Mouse (Mus musculus) midbrain, embryonic 10.5 days (tissue): ENCODE data around the gene Syt2. TPM values are rescaled to one million over a fixed set of nuclear protein-coding genes. Genes with fewer than 3 reads are reported as not detected.

Source experiments
- DNase-seq: peaks from one replicate; pipeline ENCODE4 v3.0.0-alpha.2; 2017; ENCODE audit warnings: low spot score
- H3K27ac ChIP-seq: fragments of 300-500 bp; sonication (generic); replicated peaks from 2 replicates; pipeline ENCODE4 v1.5.1; 2016; ENCODE audit warnings: mild to moderate bottlenecking
- H3K27me3 ChIP-seq: fragments of 300-500 bp; sonication (generic); 2 replicates; pipeline ENCODE4 v1.6.1; 2016; ENCODE audit warnings: low read depth, mild to moderate bottlenecking; ENCODE audit not compliant: poor library complexity, severe bottlenecking
- H3K36me3 ChIP-seq: fragments of 300-500 bp; sonication (generic); 2 replicates; pipeline ENCODE4 v1.6.1; 2016; ENCODE audit warnings: mild to moderate bottlenecking, moderate library complexity
- H3K4me1 ChIP-seq: fragments of 300-500 bp; sonication (generic); 2 replicates; pipeline ENCODE4 v1.6.1; 2016
- H3K4me3 ChIP-seq: fragments of 300-500 bp; sonication (generic); 2 replicates; pipeline ENCODE4 v1.5.1; 2016; ENCODE audit warnings: mild to moderate bottlenecking, moderate library complexity
- H3K9me3 ChIP-seq: fragments of 300-500 bp; sonication (generic); replicated peaks from 2 replicates; pipeline ENCODE4 v1.6.1; 2016; ENCODE audit warnings: mild to moderate bottlenecking
- WGBS: fragments of 180-500 bp; shearing (Covaris S2); methylation state at CpG from one replicate; pipeline ENCODE4 v1.1.7; 2016; 5-methylcytosine and 5-hydroxymethylcytosine counted together
- polyA plus RNA-seq: library from polyadenylated mRNA; unstranded; fragments of >200 nt; fragmentation: Nextera tagmentation; extraction: Ambion mirVana; gene quantifications from 2 replicates; pipeline ENCODE4 v1.2.1, GENCODE M21; 2016

The Syt2 gene
- polyA plus RNA-seq, 1 experiment from 2014 or later: 2.7 TPM

- Histone ChIP-seq H3K4me3 (peak overlapping the region; percentile 71), H3K9me3 (no peaks in the 10 kb centered on the region), H3K36me3 (peaks cover 4% of the 10 kb centered on the region; the same call in 1 of the 2 replicates), H3K27ac (peak overlapping the region; percentile 93), H3K27me3 (peaks cover 91% of the 10 kb centered on the region), H3K4me1 (peaks cover 82% of the 10 kb centered on the region)
- 41% methylated on average over 7 of the region's 7 CpGs for WGBS
- peak; percentile 43 for DNase-seq
These were observed 64.6 kb downstream of the Syt2 start for GRCm38 (mm10) chr1:134711061-134711460.

DNA sequence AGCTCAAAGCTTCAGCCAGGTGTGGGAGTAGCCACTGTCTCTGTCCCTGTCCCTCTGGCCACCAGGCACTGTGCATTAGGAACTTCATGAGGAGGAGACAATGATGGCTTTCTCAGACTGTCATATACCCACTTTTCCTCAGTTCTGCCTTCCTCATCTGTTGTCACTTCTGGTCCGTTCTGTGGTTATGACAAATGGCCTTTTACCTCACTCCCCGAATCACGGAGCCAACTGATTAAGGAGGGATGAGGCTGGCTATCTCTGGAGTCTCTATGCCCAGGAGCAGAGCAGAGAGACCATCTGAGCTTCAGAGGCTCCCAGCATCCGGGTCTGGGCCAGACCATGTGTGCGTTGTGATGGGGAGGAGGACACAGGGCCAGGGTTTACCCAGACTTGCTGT, 65.2 kb downstream of the Syt2 start:
- 83% methylated on average over 5 of the region's 5 CpGs for WGBS
- Histone ChIP-seq H3K27ac (peak overlapping the region; percentile 93), H3K4me1 (peaks cover 81% of the 10 kb centered on the region), H3K9me3 (no peaks in the 10 kb centered on the region), H3K4me3 (peak overlapping the region; percentile 71), H3K36me3 (peaks cover 4% of the 10 kb centered on the region; the same call in 1 of the 2 replicates), H3K27me3 (peaks cover 91% of the 10 kb centered on the region)
- no peak for DNase-seq

- no peaks in the 10 kb centered on the region for H3K9me3 ChIP-seq
- 69% methylated on average over 9 of the region's 9 CpGs for WGBS
- no peak overlapping the region for H3K4me3 ChIP-seq
- peaks cover 76% of the 10 kb centered on the region for H3K4me1 ChIP-seq
- no peak for DNase-seq
- peak overlapping the region; percentile 81 for H3K27ac ChIP-seq
- peaks cover 4% of the 10 kb centered on the region; the same call in 1 of the 2 replicates for H3K36me3 ChIP-seq
- peaks cover 83% of the 10 kb centered on the region for H3K27me3 ChIP-seq
These were observed 66.4 kb downstream of the Syt2 start for GRCm38 (mm10) chr1:134712781-134713299.

- DNase-seq: peak; percentile 84
- peaks cover 4% of the 10 kb centered on the region; the same call in 1 of the 2 replicates for H3K36me3 ChIP-seq
- peak overlapping the region; percentile 20; the same call in 1 of the 2 replicates for H3K4me3 ChIP-seq
- H3K27ac ChIP-seq: peak overlapping the region; percentile 81
- WGBS: 3% methylated on average over 11 of the region's 11 CpGs
- peaks cover 83% of the 10 kb centered on the region for H3K27me3 ChIP-seq
- no peaks in the 10 kb centered on the region for H3K9me3 ChIP-seq
- peaks cover 73% of the 10 kb centered on the region for H3K4me1 ChIP-seq
These were observed 67.0 kb downstream of the Syt2 start for GRCm38 (mm10) chr1:134713421-134713969.

GRCm38 (mm10) chr1:134714166-134714565, 67.7 kb downstream of the Syt2 start:
- H3K27me3 ChIP-seq: peaks cover 83% of the 10 kb centered on the region
- DNase-seq: peak; percentile 44
- peaks cover 73% of the 10 kb centered on the region for H3K4me1 ChIP-seq
- 48% methylated on average over 8 of the region's 8 CpGs for WGBS
- peak overlapping the region; percentile 81 for H3K27ac ChIP-seq
- H3K4me3 ChIP-seq: peak overlapping the region; percentile 20; the same call in 1 of the 2 replicates
- H3K36me3 ChIP-seq: peaks cover 4% of the 10 kb centered on the region; the same call in 1 of the 2 replicates
- no peaks in the 10 kb centered on the region for H3K9me3 ChIP-seq

DNA sequence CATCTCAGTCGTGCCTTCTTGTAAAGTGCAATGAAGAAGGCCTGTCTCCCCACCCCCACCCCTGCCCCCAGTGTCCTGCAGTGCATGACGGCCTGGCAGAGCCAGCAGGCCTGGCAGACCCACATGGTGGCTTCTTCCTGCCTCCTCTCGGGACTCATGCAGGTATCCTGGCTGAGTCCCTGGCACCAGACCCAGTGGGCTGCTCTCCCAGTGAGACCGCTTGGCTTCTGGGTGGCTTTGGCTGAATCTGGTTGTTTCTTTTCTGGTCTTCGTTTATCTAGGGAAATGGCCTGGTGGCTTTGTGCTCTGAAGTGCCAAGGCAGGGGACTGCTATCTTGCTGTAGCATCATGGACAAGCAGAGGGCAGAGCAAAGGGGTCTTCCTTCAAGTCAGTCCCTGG, 68.6 kb downstream of the Syt2 start:
- no peak for DNase-seq
- 73% methylated on average over 5 of the region's 5 CpGs for WGBS

GRCm38 (mm10) chr1:134719718-134720304, 73.3 kb downstream of the Syt2 start:
- no peak overlapping the region for H3K4me3 ChIP-seq
- peak overlapping the region; percentile 15; the same call in 1 of the 2 replicates for H3K27ac ChIP-seq
- H3K27me3 ChIP-seq: peaks cover 36% of the 10 kb centered on the region
- no peak for DNase-seq
- no peaks in the 10 kb centered on the region for H3K9me3 ChIP-seq
- H3K4me1 ChIP-seq: peaks cover 29% of the 10 kb centered on the region
- 52% methylated on average over 12 of the region's 12 CpGs for WGBS
- peaks cover 4% of the 10 kb centered on the region; the same call in 1 of the 2 replicates for H3K36me3 ChIP-seq

More for the DNA sequence above, 68.6 kb downstream of the Syt2 start:
- Histone ChIP-seq H3K27me3 (peaks cover 74% of the 10 kb centered on the region), H3K4me3 (no peak overlapping the region), H3K9me3 (no peaks in the 10 kb centered on the region), H3K36me3 (peaks cover 4% of the 10 kb centered on the region; the same call in 1 of the 2 replicates), H3K4me1 (peaks cover 73% of the 10 kb centered on the region), H3K27ac (peak overlapping the region; percentile 81)

- DNase-seq: no peak
- WGBS: 84% methylated on average over 5 of the region's 5 CpGs
These were observed 75.0 kb downstream of the Syt2 start for GRCm38 (mm10) chr1:134721486-134721885.

GRCm38 (mm10) chr1:134722891-134723290, 76.4 kb downstream of the Syt2 start:
- no peak overlapping the region for H3K4me3 ChIP-seq
- peaks cover 28% of the 10 kb centered on the region for H3K4me1 ChIP-seq
- H3K27me3 ChIP-seq: peaks cover 18% of the 10 kb centered on the region
- DNase-seq: no peak
- H3K36me3 ChIP-seq: no peaks in the 10 kb centered on the region
- WGBS: 90% methylated on average over 7 of the region's 7 CpGs
- H3K27ac ChIP-seq: no peak overlapping the region
- H3K9me3 ChIP-seq: no peaks in the 10 kb centered on the region

More at GRCm38 (mm10) chr1:134721486-134721885, 75.0 kb downstream of the Syt2 start:
- Histone ChIP-seq H3K4me1 (peaks cover 20% of the 10 kb centered on the region), H3K27ac (no peak overlapping the region), H3K4me3 (no peak overlapping the region), H3K9me3 (no peaks in the 10 kb centered on the region), H3K36me3 (no peaks in the 10 kb centered on the region), H3K27me3 (peaks cover 24% of the 10 kb centered on the region)

- H3K4me3 ChIP-seq: no peak overlapping the region
- H3K9me3 ChIP-seq: no peaks in the 10 kb centered on the region
- peaks cover 28% of the 10 kb centered on the region for H3K4me1 ChIP-seq
- 51% methylated on average over 5 of the region's 5 CpGs for WGBS
- no peaks in the 10 kb centered on the region for H3K36me3 ChIP-seq
- DNase-seq: no peak
- H3K27me3 ChIP-seq: 0 out of 2 replicates have a peak, but pooled peaks cover 4% of the 10 kb centered on the region
- H3K27ac ChIP-seq: no peak overlapping the region
These were observed 78.8 kb downstream of the Syt2 start for GRCm38 (mm10) chr1:134725276-134725675.

DNA sequence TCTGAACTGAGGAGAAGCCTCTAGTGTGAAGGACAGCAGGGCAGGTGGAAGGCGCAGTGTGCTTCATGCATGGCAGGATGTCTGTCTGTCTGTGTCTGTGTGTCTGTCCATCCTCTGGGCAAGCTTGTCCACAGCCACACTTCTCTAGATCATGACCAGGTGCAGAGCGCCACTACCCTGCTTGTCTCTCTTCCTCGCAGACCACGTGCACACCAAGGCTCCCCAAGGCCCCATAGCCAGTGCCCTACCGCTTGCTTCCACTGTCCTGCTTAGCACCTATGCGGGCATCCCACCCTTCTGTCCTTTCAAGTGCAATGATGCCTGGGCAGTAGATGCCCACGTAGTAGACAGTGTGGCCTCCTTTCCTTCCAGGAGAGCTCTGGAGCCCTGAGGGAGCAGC, 80.0 kb downstream of the Syt2 start:
- H3K27ac ChIP-seq: no peak overlapping the region; the same call in 1 of the 2 replicates
- H3K27me3 ChIP-seq: 0 out of 2 replicates have a peak, but pooled peaks cover 4% of the 10 kb centered on the region
- no peaks in the 10 kb centered on the region for H3K9me3 ChIP-seq
- DNase-seq: no peak
- no peaks in the 10 kb centered on the region for H3K36me3 ChIP-seq
- no peak overlapping the region for H3K4me3 ChIP-seq
- H3K4me1 ChIP-seq: peaks cover 28% of the 10 kb centered on the region
- WGBS: 90% methylated on average over 7 of the region's 7 CpGs

- Histone ChIP-seq H3K27me3 (0 out of 2 replicates have a peak, but pooled peaks cover 4% of the 10 kb centered on the region), H3K36me3 (peaks cover under 1% of the 10 kb centered on the region; the same call in 1 of the 2 replicates), H3K4me1 (peaks cover 28% of the 10 kb centered on the region), H3K4me3 (no peak overlapping the region), H3K27ac (no peak overlapping the region), H3K9me3 (no peaks in the 10 kb centered on the region)
- WGBS: 88% methylated on average over 8 of the region's 8 CpGs
- DNase-seq: no peak
These were observed 80.8 kb downstream of the Syt2 start for GRCm38 (mm10) chr1:134727256-134727655.

- 89% methylated on average over 5 of the region's 5 CpGs for WGBS
- Histone ChIP-seq H3K27ac (no peak overlapping the region), H3K27me3 (peaks cover 4% of the 10 kb centered on the region; the same call in 1 of the 2 replicates), H3K4me3 (no peak overlapping the region), H3K4me1 (peaks cover 22% of the 10 kb centered on the region), H3K36me3 (peaks cover 7% of the 10 kb centered on the region), H3K9me3 (no peaks in the 10 kb centered on the region)
- no peak for DNase-seq
These were observed 87.2 kb downstream of the Syt2 start for GRCm38 (mm10) chr1:134733659-134734058.
